Mouse (Mus musculus): ENCODE measurements around the gene Man1c1.

Man1c1 gene

GRCm38 (mm10) chr4:134723251-134723650, 19.2 kb upstream of the Man1c1 start:
- DNase-seq = no peak

- DNase-seq = no peak
These were observed 17.0 kb upstream of the Man1c1 start for GRCm38 (mm10) chr4:134721076-134721475.

- no peak for DNase-seq
These were observed 16.3 kb upstream of the Man1c1 start for GRCm38 (mm10) chr4:134720371-134720770.

DNA sequence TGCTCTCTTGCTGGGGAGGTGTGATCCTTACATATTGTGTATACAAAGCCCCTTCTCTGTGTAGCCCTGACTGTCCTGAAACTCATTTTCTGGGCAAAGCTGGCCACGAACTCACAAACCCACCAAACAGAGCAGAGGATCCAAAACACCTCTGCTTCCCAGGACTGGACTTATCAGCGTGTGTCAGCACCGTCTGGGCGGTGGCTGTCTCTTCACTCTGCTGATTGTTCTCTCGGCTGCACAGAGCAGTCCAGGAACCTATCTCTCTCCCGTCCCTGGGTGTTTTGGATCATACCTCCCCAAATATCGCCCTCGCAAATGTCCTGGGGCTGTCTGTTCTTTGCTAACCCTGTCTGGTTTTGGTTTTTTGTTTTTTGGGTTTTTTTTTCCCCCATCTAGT, 15.4 kb upstream of the Man1c1 start:
- no peak for DNase-seq

GRCm38 (mm10) chr4:134713937-134714336, 9.8 kb upstream of the Man1c1 start:
- DNase-seq = peak; percentile 65

- no peak for DNase-seq
These were observed 1.2 kb upstream of the Man1c1 start for GRCm38 (mm10) chr4:134705311-134705710.

DNA sequence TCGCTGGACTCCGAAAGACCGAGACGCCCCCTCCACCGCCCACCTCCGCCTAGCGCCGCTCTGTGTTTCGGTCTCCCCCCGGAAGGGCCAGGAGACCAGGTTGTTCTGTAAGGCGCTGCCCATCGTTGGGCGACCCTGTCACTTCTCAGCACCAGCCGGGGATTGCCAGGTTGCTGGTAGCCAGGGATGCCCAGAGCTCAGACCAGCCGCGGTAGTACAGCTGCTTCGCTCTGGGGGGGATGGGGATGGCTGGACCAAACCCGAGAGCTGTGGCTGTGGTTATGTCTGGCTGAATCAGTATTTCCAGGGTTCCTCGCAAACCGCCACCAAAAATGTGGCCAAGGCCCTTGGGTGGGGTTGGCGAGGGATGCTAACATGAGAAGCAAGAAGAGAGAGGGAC, 500 bp upstream of the Man1c1 start:
- DNase-seq = no peak

- DNase-seq = no peak
These were observed 882 bp downstream of the Man1c1 start for GRCm38 (mm10) chr4:134702981-134703834.

GRCm38 (mm10) chr4:134701934-134702333, 2.2 kb downstream of the Man1c1 start:
- peak; percentile 28 for DNase-seq

GRCm38 (mm10) chr4:134700911-134701310, 3.2 kb downstream of the Man1c1 start:
- no peak for DNase-seq

DNA sequence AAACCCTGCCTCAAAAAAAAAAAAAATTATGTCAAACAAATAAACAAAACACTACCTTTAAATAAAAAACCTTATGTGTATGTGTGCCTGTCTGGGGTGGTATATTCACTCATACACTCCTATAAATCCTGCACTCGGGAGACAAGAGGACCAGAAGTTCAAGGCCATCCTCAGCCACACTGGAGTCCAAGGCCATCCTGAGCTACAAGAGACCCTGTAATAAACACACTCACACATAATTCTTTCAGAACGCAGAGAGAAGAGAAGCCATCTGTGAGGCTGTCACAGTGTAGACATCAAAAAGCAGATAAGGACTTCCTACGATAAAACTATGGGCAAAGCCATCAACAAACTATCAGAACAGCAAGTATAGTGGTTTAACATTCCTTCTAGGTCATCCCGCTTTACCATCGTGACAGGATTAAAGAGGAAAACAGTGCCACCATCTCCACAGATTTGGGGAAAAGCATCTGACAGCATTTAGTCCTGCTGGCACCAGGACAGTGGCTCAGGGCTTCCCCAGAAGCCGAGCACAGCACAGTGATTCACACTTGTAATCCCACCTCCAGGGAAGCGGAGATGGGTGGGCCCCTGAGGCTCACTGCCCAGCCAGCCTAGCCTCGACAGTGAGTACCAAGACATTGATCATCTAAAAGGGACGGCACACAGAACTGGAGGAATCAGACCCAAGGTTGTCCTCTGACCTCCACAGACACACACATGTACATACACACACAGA, 10.7 kb downstream of the Man1c1 start:
- DNase-seq = no peak

DNA sequence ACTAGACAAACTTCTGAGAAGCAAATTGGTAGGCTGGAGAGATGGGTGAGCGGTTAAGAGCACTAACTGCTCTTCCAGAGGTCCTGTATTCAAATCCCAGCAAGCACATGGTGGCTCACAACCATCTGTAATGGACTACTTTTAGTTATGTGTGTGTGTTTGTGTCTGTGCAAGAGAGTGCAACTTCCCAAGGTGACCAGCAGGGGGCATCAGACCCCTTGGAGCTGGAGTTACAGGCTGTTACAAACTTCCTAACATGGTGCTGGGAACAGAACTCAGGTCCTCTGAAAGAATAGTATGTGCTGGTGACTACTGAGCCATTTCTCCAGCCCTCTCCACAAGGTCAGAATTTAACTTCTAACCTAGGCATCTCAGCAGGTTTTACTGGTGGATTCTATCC, 11.7 kb downstream of the Man1c1 start:
- no peak for DNase-seq

DNA sequence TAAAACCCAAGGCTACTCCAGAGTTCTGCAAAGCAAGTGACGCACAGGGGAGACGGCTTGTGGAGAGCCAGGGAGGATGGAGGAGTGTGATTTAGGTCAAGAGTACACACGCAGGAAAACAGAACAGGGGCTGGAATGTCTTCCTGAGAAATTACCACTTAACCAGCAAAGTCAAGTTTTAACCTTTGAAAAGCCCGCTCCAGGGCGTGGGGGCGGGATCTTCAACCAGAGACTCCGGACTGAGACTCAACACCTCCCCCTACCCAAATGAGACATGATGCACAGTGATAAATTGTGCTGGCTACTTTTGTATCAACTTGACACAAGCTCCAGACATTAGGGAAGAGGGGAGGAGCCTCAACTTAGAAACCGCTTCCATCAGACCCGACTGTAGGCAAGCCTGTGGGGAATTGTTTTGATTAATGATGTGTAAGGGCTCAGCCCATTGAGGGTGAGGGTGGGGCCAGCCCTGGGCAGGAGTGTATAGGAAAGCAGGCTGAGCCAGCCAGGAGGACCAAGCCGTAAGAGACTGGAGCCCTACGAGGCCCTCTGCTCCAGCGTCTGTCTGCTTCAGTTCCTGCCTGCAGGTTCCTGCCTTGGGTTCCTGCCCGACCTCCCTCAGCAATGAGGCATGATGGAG, 17.9 kb downstream of the Man1c1 start:
- no peak for DNase-seq

GRCm38 (mm10) chr4:134684637-134685338, 19.3 kb downstream of the Man1c1 start:
- no peak for DNase-seq

DNA sequence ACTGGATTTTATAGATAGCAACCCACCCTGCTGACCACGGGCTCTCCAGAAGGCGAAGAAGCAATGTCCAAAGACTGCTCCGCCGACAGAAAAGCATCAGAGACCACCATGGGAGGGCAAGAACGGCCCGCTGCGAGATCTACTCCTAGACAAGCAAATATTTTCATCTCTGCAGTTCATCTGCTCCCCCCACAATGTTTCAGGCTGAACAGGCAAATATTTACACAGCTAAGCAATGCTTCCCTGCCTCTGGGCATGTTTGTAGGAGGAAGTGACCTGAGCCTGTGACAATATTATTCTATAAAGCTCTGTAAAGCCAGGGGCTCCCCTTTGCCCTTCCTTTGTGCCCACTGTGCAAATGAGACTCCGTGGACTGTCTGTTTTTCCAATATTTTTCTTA, 20.2 kb downstream of the Man1c1 start:
- DNase-seq = no peak

- no peak for DNase-seq
These were observed 21.1 kb downstream of the Man1c1 start for GRCm38 (mm10) chr4:134683008-134683407.

DNA sequence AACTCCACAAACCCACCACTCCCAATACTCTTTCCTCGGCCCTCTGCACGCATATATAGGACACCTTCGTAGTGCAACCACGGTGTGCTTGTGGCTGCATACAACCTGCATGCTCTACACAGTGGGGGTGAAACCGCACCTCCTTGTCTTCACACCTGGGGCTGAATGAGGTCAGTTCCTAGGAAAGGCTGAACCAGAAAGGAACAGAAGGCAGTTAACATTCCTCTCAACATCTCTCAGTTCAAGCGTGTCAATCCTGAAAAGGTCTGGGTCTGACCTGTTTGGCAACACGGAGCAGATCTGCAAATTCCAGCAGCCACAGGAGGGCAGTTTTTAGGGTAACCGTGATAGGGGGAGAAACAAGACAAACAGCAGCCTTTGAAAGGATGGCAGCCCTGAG, 21.7 kb downstream of the Man1c1 start:
- no peak for DNase-seq

- DNase-seq = no peak
These were observed 22.3 kb downstream of the Man1c1 start for GRCm38 (mm10) chr4:134681819-134682218.

DNA sequence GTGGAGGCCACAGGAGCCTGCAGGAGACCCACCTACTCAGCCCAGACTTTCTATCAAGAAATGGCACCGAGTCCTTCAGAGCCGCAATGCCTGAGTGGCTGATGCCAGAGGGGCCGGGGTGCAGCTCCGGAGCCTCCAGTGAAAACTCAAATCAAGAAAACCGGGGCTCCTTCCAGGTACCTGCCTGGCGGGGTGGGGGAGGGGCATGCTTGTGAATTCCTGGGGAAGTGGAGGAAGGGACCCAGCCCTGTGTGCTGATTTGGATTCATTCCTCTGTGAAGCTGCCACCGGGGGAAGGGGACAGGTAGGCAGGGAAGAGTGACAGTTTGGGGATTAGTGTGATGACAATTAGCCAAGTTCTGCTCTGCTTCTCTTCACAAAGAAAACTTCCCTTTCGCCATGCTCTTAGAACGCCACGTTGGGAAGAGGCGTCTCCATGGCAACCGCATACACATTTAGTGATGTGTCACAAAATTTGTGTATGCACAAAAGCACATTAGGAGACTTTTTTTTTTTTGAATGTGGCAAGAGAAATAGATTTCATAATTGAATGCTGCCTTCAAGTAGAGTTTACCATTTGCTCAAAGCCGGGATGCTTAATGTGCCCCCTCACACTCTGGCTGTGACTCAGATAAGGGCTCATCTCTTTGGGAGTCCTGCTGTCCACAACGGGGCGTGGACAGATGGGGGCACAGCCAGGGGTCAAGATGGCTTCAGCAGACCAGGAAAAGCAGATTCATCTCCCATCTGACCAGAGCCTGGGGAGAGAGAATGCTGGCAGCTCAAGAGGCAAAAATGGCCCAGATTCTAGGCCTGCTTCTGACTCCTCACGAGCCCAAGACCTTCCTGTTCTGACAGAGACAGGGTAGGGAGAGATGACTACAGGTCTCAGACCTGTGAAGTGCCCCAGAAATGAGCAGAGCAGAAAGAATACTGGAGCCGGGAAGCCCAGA, 26.3 kb downstream of the Man1c1 start:
- DNase-seq = no peak

- DNase-seq = peak; percentile 22
These were observed 28.3 kb downstream of the Man1c1 start for GRCm38 (mm10) chr4:134675800-134676199.

GRCm38 (mm10) chr4:134674970-134675369, 29.1 kb downstream of the Man1c1 start:
- DNase-seq = peak; percentile 32
